In the genomic region with DNA sequence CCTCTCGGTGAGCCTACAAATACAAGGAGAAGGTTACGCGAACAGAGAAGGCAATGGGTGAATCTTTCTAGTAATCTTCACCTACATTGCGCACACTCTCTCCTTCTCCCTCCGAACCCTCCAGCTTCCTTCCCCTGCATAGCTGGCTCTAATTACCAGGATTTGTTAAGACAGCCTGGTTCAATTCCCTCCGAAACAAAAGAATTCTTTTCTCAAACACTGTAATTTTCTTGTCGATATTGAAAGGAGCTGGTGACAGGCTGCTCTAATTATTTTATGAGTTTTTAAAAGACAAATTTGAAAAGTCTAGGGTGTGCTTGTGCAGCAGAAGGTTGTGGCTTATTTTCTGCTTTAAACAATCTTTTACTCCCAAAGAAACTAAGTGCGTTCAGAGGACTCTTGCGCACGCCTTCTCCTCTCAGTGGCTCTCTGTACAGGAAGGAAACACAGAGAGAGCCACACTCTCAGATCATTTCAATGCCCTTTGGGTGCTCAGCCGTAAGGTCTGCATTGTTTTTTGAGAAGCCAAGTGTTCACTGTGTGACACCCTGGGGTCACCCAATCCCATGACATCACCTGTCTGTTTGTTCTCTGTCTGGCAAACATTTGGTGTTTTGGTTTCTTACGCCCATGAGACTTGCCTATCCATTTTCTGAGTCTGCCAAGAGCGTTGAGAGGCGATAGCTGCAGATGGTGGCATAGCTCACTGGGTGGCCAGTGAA, we compare ENCODE assay signal across 16 mouse cellular contexts.
DNase-seq lines count a peak whose midpoint lies in the region; ATAC-seq lines count a peak whose summit lies in the region.
"Had no signal": no experiment of that assay in that cellular context is flagged by ENCODE, and none has a peak within 500 bp of the region (broad histone marks: within the 10 kb centered on the region; RNA-seq: fewer than 3 reads in every experiment).

No protein-coding gene starts in this region.

- no peaks in the 10 kb centered on the region for H3K9me3 ChIP-seq in embryonic facial prominence, embryonic 10.5 days
- no peaks in the 10 kb centered on the region for H3K9me3 ChIP-seq in embryonic facial prominence, embryonic 14.5 days (ENCODE audit: control insufficient read depth, low read length)
- no peaks in the 10 kb centered on the region for H3K9me3 ChIP-seq in forebrain, embryonic 14.5 days (replicated peaks; ENCODE audit: control insufficient read depth, low read length)
- H3K9me3 ChIP-seq: embryonic facial prominence, embryonic 12.5 days; heart, embryonic 12.5 days; hindbrain, embryonic 15.5 days had no signal

- WGBS in embryonic facial prominence, embryonic 10.5 days = 59% methylated on average over 14 of the region's 14 CpGs
- 56% methylated on average over 14 of the region's 14 CpGs for WGBS in embryonic facial prominence, embryonic 14.5 days
- 34% methylated on average over 14 of the region's 14 CpGs for WGBS in forebrain, embryonic 14.5 days

- peaks cover 9% of the 10 kb centered on the region for H3K4me1 ChIP-seq in embryonic facial prominence, embryonic 10.5 days
- H3K4me1 ChIP-seq in embryonic facial prominence, embryonic 14.5 days (ENCODE audit: control insufficient read depth, insufficient read depth, low read length) = no peaks in the 10 kb centered on the region
- H3K4me1 ChIP-seq in forebrain, embryonic 14.5 days (ENCODE audit: control insufficient read depth, insufficient read depth, low read length) = 0 out of 2 replicates have a peak, but pooled peaks cover 2% of the 10 kb centered on the region
- H3K4me1 ChIP-seq: heart, embryonic 12.5 days; hindbrain, embryonic 15.5 days had no signal

- peak overlapping the region; percentile 57; the same call in 1 of the 2 replicates for H3K27ac ChIP-seq in embryonic facial prominence, embryonic 10.5 days (replicated peaks)
- no peak overlapping the region for H3K27ac ChIP-seq in embryonic facial prominence, embryonic 14.5 days (replicated peaks; ENCODE audit: low read depth, low read length)
- H3K27ac ChIP-seq in forebrain, embryonic 14.5 days (ENCODE audit: low read depth, low read length) = no peak overlapping the region
- H3K27ac ChIP-seq: embryonic facial prominence, embryonic 12.5 days; hindbrain, embryonic 15.5 days had no signal

- no peaks in the 10 kb centered on the region for H3K36me3 ChIP-seq in embryonic facial prominence, embryonic 10.5 days (replicated peaks)
- H3K36me3 ChIP-seq in embryonic facial prominence, embryonic 14.5 days (ENCODE audit: control insufficient read depth, insufficient read depth, low read length) = no peaks in the 10 kb centered on the region
- H3K36me3 ChIP-seq in forebrain, embryonic 14.5 days (ENCODE audit: control insufficient read depth, insufficient read depth, low read length) = no peaks in the 10 kb centered on the region
- H3K36me3 ChIP-seq: embryonic facial prominence, embryonic 12.5 days; heart, embryonic 12.5 days; hindbrain, embryonic 15.5 days had no signal

- DNase-seq in embryonic facial prominence, embryonic 10.5 days (ENCODE audit: low spot score) = no peak
- DNase-seq in embryonic facial prominence, embryonic 14.5 days (ENCODE audit: low spot score) = no peak
- peak; percentile 49 for DNase-seq in forebrain, embryonic 14.5 days (ENCODE audit: low spot score)
- no peak for DNase-seq in urinary bladder, postnatal 36 days (ENCODE audit: low spot score in 2 of 2)
- DNase-seq in urinary bladder, postnatal 10 days (ENCODE audit: low spot score) = no peak
- no peak for DNase-seq in left cerebral cortex, adult 18-20 months (ENCODE audit: low spot score in 2 of 2)
- DNase-seq: adrenal gland, adult 8-10 months; cerebellum, adult 11-12 months; cerebellum, adult 9-10 months; cerebellum, postnatal 36 days; gastrocnemius, postnatal 14 days; kidney, adult 2 months had no signal

- no peak overlapping the region for H3K4me2 ChIP-seq in embryonic facial prominence, embryonic 14.5 days (ENCODE audit: low read depth, low read length)
- H3K4me2 ChIP-seq in forebrain, embryonic 14.5 days (ENCODE audit: low read length) = no peak overlapping the region
- H3K4me2 ChIP-seq: embryonic facial prominence, embryonic 12.5 days; heart, embryonic 12.5 days; hindbrain, embryonic 15.5 days had no signal

- no peak overlapping the region for H3K9ac ChIP-seq in embryonic facial prominence, embryonic 14.5 days (ENCODE audit: low read depth, low read length)
- H3K9ac ChIP-seq in forebrain, embryonic 14.5 days (ENCODE audit: low read length) = no peak overlapping the region
- H3K9ac ChIP-seq: embryonic facial prominence, embryonic 12.5 days; heart, embryonic 12.5 days; hindbrain, embryonic 15.5 days had no signal

- ATAC-seq in embryonic facial prominence, embryonic 14.5 days (ENCODE audit: low read depth) = 0 out of 2 replicates have a peak, but pooled peaks have one; percentile 22
- ATAC-seq in forebrain, embryonic 14.5 days = peak; percentile 54; the same call in 1 of the 2 replicates
- ATAC-seq: intestine, embryonic 16.5 days had no signal

- H3K4me3 ChIP-seq in embryonic facial prominence, embryonic 10.5 days = no peak overlapping the region
- no peak overlapping the region for H3K4me3 ChIP-seq in embryonic facial prominence, embryonic 14.5 days (ENCODE audit: low read depth, low read length)
- H3K4me3 ChIP-seq in forebrain, embryonic 14.5 days (ENCODE audit: low read depth, low read length) = no peak overlapping the region
- H3K4me3 ChIP-seq: embryonic facial prominence, embryonic 12.5 days; heart, embryonic 12.5 days; hindbrain, embryonic 15.5 days had no signal

- no peaks in the 10 kb centered on the region for H3K27me3 ChIP-seq in embryonic facial prominence, embryonic 10.5 days (replicated peaks; ENCODE audit: low read depth, poor library complexity, severe bottlenecking)
- no peaks in the 10 kb centered on the region for H3K27me3 ChIP-seq in embryonic facial prominence, embryonic 14.5 days (replicated peaks; ENCODE audit: control insufficient read depth, insufficient read depth, low read length)
- H3K27me3 ChIP-seq in forebrain, embryonic 14.5 days (replicated peaks; ENCODE audit: control insufficient read depth, insufficient read depth, low read length) = no peaks in the 10 kb centered on the region
- H3K27me3 ChIP-seq: embryonic facial prominence, embryonic 12.5 days; hindbrain, embryonic 15.5 days had no signal
